Mouse (Mus musculus) heart, embryonic 13.5 days (tissue): ENCODE data around the gene Dpp6. TPM values are rescaled to one million over a fixed set of nuclear protein-coding genes. Genes with fewer than 3 reads are reported as not detected.

ENCODE experiments used
- ATAC-seq: fragments of 200-750 bp; cut with Nextera tagmentation; 2 replicates; pipeline ENCODE4 v1.8.0; 2017; ENCODE audit warnings: moderate TSS enrichment; ENCODE audit not compliant: insufficient number of reproducible peaks, low FRiP score, low TSS enrichment; ENCODE audit errors: extremely low read depth
- H3K27ac ChIP-seq: fragments of 300-500 bp; sonication (generic); replicated peaks from 2 replicates; pipeline ENCODE4 v1.5.1; 2015; ENCODE audit warnings: moderate library complexity, mild to moderate bottlenecking, inconsistent platforms
- H3K27me3 ChIP-seq: fragments of 300-500 bp; sonication (generic); replicated peaks from 2 replicates; pipeline ENCODE4 v1.6.1; 2015; ENCODE audit warnings: mild to moderate bottlenecking, inconsistent platforms
- H3K36me3 ChIP-seq: fragments of 300-500 bp; sonication (generic); 2 replicates; pipeline ENCODE4 v1.6.1; 2015; ENCODE audit warnings: mild to moderate bottlenecking, inconsistent platforms
- H3K4me1 ChIP-seq: fragments of 300-500 bp; sonication (generic); 2 replicates; pipeline ENCODE4 v1.6.1; 2015; ENCODE audit warnings: inconsistent platforms
- H3K4me2 ChIP-seq: fragments of 300-500 bp; sonication (generic); 2 replicates; pipeline ENCODE4 v1.6.1; 2015; ENCODE audit warnings: inconsistent platforms, mild to moderate bottlenecking, moderate library complexity
- H3K4me3 ChIP-seq: fragments of 300-500 bp; sonication (generic); 2 replicates; pipeline ENCODE4 v1.5.1; 2015; ENCODE audit warnings: moderate library complexity, mild to moderate bottlenecking, inconsistent platforms
- H3K9ac ChIP-seq: fragments of 300-500 bp; sonication (generic); 2 replicates; pipeline ENCODE4 v1.6.1; 2015; ENCODE audit warnings: inconsistent platforms, mild to moderate bottlenecking, moderate library complexity
- H3K9me3 ChIP-seq: fragments of 300-500 bp; sonication (generic); 2 replicates; pipeline ENCODE4 v1.6.1; 2016; ENCODE audit warnings: inconsistent platforms
- WGBS: fragments of 180-500 bp; shearing (Covaris S2); methylation state at CpG from one replicate; pipeline ENCODE4 v1.1.7; 2015; ENCODE audit warnings: mixed read lengths; 5-methylcytosine and 5-hydroxymethylcytosine counted together
- polyA plus RNA-seq: library from polyadenylated mRNA; unstranded; fragments of >200 nt; fragmentation: Nextera tagmentation; extraction: Ambion mirVana; gene quantifications from 2 replicates; pipeline ENCODE4 v1.2.1, GENCODE M21; 2015

Gene Dpp6
- polyA plus RNA-seq, 1 experiment from 2014 or later = 0.52 TPM

DNA sequence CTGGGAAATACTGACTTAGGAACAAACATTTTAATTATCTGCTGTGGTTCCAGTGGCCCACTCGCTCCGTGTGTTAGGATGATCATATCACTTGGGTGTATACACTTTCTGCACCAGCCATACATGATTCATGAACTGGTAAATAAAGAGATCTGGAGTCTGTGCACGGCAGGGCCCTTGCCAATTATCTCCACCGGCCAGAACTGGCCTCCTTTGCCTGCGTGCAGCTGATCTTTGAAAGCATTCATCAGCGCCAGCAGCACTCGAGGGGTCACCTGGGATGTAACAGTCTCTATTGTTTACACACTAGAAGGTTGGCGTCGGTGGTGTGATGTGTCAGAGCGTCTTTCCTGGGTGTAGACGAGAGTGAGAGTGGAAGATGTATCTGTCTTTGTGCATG lies 868.2 kb downstream of the Dpp6 start:
- 60% methylated on average over 11 of the region's 11 CpGs for whole genome bisulfite sequencing

DNA sequence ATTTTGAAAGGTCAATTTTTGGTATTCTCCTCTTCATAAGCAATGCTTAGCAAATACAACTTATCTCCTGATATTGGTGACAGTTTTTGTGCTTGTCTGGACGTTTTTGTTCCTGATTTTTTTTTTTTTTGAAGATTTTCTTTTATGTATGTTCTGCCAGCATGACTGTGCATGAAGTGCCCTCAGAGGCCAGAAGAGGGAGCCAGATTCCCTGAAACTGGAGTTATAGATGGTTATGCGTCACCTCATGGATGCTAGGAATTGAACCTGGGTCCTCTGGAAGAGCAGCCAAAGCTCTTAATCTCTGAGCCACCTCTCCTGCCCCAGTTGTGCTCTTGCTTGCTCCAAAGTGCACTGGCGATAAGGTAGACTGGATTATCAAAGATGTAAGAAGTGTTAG lies 868.9 kb downstream of the Dpp6 start:
- no peak for ATAC-seq
- H3K27ac ChIP-seq = no peak overlapping the region

More for the DNA sequence above, 868.2 kb downstream of the Dpp6 start:
- no peak overlapping the region for H3K27ac ChIP-seq
- no peaks in the 10 kb centered on the region for H3K36me3 ChIP-seq
- no peak overlapping the region for H3K4me3 ChIP-seq
- no peak overlapping the region for H3K4me2 ChIP-seq
- no peak for ATAC-seq
- H3K4me1 ChIP-seq = no peaks in the 10 kb centered on the region
- H3K9me3 ChIP-seq = no peaks in the 10 kb centered on the region
- no peak overlapping the region for H3K9ac ChIP-seq
- no peaks in the 10 kb centered on the region for H3K27me3 ChIP-seq

DNA sequence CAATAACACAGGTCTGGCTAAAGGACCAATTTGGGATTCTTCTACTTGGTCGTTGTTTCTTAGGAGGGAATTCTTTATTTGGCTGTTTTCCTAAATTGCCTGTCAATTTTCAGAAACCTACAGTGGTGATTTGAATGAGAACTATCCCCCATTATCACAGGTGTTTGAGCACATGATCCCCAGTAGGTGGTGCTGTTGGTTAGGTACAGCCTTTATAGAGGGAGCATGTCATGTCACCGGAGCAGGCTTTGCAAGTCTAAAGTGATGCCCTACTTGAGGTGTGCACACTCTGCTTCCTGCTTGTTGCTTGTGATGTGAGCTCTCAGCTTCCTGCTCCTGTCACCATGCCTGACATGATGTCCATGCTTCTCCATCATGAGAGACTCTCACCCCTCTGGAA lies 870.3 kb downstream of the Dpp6 start:
- Histone ChIP-seq H3K4me1 (no peaks in the 10 kb centered on the region), H3K9ac (no peak overlapping the region), H3K9me3 (no peaks in the 10 kb centered on the region), H3K4me2 (no peak overlapping the region), H3K4me3 (no peak overlapping the region), H3K27me3 (no peaks in the 10 kb centered on the region), H3K36me3 (no peaks in the 10 kb centered on the region), H3K27ac (no peak overlapping the region)
- WGBS = 76% methylated on average over 2 of the region's 2 CpGs
- no peak for ATAC-seq

More for the DNA sequence above, 868.9 kb downstream of the Dpp6 start:
- H3K27me3 ChIP-seq = no peaks in the 10 kb centered on the region
- H3K9ac ChIP-seq = no peak overlapping the region
- no peaks in the 10 kb centered on the region for H3K9me3 ChIP-seq
- 61% methylated on average over 3 of the region's 3 CpGs for WGBS
- no peak overlapping the region for H3K4me3 ChIP-seq
- no peak overlapping the region for H3K4me2 ChIP-seq
- H3K4me1 ChIP-seq = no peaks in the 10 kb centered on the region
- no peaks in the 10 kb centered on the region for H3K36me3 ChIP-seq

DNA sequence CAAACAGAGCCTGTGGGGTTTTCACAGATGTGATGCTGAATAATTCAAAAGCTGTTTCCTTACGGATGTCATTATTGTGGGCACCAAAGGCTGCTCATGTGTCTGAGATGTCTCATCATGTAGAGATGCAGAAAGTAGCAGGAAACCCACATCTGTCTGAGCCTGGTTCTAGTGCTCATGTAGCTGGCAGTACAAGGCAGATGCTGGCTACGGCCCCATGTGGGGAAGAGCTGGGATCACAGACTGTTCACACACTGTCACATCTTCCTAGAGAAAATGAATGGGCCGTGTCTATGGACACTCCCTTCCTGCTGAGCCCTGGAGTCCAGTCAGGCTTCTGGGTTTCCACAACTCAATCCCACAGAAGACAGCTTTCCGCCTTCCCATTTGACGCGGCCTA lies 885.5 kb downstream of the Dpp6 start:
- Histone ChIP-seq H3K36me3 (no peaks in the 10 kb centered on the region), H3K9me3 (no peaks in the 10 kb centered on the region), H3K9ac (no peak overlapping the region), H3K27me3 (no peaks in the 10 kb centered on the region), H3K4me1 (peaks cover 14% of the 10 kb centered on the region), H3K4me2 (no peak overlapping the region), H3K4me3 (no peak overlapping the region), H3K27ac (no peak overlapping the region)
- no peak for ATAC-seq
- 81% methylated on average over 6 of the region's 6 CpGs for WGBS

DNA sequence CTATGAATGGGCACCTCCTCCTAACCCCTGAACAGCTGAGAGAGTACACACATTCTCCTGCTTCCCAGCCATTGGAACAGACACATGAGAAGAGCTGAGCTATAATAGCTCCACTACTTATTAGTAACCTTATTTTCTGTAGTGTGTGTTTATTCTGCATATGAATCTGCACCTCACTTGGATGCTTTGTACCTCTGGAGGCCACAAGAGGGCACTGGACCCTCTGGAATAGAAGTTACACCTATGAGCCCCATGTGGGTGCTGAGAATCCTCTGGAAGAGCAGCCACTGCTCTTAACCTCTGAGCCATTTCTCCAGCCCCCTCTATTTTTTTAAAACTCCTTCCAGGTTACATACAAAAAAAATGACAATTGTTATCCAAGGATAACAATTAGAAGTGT lies 888.0 kb downstream of the Dpp6 start:
- H3K27me3 ChIP-seq = no peaks in the 10 kb centered on the region; the same call in 1 of the 2 replicates
- ATAC-seq = no peak
- H3K27ac ChIP-seq = no peak overlapping the region
- H3K36me3 ChIP-seq = no peaks in the 10 kb centered on the region
- no peak overlapping the region for H3K4me3 ChIP-seq
- peaks cover 30% of the 10 kb centered on the region for H3K4me1 ChIP-seq
- no peak overlapping the region for H3K4me2 ChIP-seq
- no peak overlapping the region for H3K9ac ChIP-seq
- no peaks in the 10 kb centered on the region for H3K9me3 ChIP-seq

DNA sequence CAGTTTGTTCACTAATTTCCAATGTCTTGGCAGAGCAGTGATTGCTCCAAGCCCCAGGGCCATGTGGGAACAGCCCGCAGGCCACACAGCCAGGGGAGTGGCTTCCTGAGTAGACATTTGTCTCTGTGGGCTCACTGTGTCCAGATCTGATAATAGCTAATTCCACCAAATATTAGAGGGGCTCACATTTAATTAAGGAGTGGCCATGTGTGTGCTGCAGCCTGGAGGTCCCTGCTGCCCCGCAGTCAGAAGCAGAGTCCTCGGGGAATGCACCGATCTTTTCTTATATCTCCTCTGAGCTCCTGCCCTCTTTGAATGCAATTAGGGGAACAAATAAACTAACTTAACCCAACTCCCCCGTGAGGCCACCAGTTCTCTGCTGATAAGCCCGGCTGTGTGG lies 889.5 kb downstream of the Dpp6 start:
- H3K4me1 ChIP-seq = peaks cover 30% of the 10 kb centered on the region
- no peak overlapping the region for H3K4me2 ChIP-seq
- no peaks in the 10 kb centered on the region; the same call in 1 of the 2 replicates for H3K27me3 ChIP-seq
- H3K9ac ChIP-seq = no peak overlapping the region
- no peak for ATAC-seq
- no peaks in the 10 kb centered on the region for H3K36me3 ChIP-seq
- WGBS = 61% methylated on average over 6 of the region's 6 CpGs
- no peak overlapping the region for H3K27ac ChIP-seq
- H3K9me3 ChIP-seq = no peaks in the 10 kb centered on the region
- H3K4me3 ChIP-seq = no peak overlapping the region

DNA sequence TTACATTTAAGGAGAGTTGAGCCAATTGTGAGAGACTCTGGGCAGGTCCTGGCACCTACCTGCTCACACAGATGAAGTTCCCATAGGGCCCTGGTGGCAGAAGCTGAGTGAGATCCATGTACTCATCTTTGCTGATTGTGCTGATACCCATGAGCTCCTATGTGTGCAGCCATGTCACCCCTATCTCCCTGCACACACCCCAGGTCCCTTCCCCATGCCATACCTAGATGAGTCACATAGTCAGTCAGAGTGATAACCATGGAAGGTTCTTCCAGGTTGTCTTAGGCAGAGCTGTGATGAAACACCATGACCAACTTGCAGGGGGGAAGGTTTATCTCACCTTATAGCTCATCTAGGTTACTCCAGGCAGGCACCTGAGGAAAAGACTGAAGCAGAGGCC lies 890.3 kb downstream of the Dpp6 start:
- no peaks in the 10 kb centered on the region for H3K9me3 ChIP-seq
- ATAC-seq = peak; percentile 61
- H3K36me3 ChIP-seq = no peaks in the 10 kb centered on the region
- H3K27me3 ChIP-seq = no peaks in the 10 kb centered on the region; the same call in 1 of the 2 replicates
- H3K4me1 ChIP-seq = peaks cover 30% of the 10 kb centered on the region
- no peak overlapping the region for H3K9ac ChIP-seq
- no peak overlapping the region for H3K4me2 ChIP-seq
- H3K27ac ChIP-seq = no peak overlapping the region
- H3K4me3 ChIP-seq = no peak overlapping the region

DNA sequence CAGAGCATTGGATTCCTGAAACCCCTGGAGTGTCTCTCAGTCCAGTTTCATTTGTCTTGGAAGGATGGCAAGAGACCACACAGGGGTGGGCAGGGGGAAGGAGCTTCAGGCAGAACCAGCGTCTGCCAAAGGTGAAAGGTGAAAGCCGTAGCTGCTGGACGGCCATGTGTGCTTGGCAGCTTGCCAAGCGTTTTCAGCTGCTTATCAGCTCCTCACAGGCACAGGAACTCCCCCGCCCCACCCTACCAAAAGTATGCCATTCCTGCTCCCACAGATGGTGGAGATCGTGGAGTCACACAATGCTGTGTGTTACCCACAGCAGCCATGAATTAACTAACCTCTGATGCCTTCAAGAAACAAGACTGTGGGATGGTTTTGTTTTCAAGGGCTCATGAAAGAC lies 891.2 kb downstream of the Dpp6 start:
- no peak overlapping the region for H3K4me3 ChIP-seq
- peak overlapping the region; percentile 12 for H3K4me2 ChIP-seq
- H3K9ac ChIP-seq = no peak overlapping the region
- peaks cover 30% of the 10 kb centered on the region for H3K4me1 ChIP-seq
- H3K9me3 ChIP-seq = no peaks in the 10 kb centered on the region
- no peaks in the 10 kb centered on the region; the same call in 1 of the 2 replicates for H3K27me3 ChIP-seq
- no peaks in the 10 kb centered on the region for H3K36me3 ChIP-seq
- peak overlapping the region; percentile 33; the same call in 1 of the 2 replicates for H3K27ac ChIP-seq
- WGBS = 2% methylated on average over 6 of the region's 6 CpGs
- ATAC-seq = peak; percentile 71

DNA sequence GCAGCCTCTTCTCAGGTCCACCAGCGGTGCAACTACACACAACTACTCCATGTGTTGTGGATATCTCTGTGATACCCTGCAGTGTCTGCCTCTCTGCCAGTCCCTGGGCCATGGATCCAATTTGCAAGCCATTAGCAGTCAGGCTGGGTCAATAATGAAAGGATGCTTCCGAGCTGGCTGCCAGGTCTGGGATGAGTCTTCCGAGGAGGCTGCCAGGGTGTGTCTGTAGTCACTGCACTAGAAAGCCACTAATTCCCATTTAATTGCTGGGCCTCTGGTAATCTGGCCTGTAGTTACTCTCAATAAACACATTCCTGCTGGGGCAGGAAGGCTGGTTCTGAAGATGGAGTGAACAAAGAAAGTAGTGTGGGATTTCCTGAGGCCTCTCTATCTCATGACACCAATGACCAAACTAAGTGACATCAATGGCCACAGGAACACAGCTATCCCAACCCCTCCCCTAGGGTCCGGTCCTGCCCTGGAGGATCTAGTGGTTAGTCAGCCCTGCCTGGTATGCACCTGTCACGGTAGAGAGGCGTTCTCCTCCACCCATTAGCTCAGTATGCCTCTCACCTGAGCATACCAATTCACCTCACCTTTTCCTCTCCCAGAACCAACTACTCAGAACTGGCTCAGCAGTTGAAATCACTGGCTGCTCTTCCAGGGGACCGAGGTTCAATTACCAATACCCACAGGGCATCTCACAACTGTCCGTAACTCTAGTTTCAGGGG lies 894.6 kb downstream of the Dpp6 start:
- Histone ChIP-seq H3K4me1 (peaks cover 23% of the 10 kb centered on the region), H3K36me3 (no peaks in the 10 kb centered on the region), H3K27ac (no peak overlapping the region), H3K4me3 (no peak overlapping the region), H3K27me3 (no peaks in the 10 kb centered on the region; the same call in 1 of the 2 replicates), H3K9ac (no peak overlapping the region), H3K4me2 (no peak overlapping the region), H3K9me3 (no peaks in the 10 kb centered on the region)
- 60% methylated on average over 8 of the region's 8 CpGs for WGBS
- ATAC-seq = no peak

DNA sequence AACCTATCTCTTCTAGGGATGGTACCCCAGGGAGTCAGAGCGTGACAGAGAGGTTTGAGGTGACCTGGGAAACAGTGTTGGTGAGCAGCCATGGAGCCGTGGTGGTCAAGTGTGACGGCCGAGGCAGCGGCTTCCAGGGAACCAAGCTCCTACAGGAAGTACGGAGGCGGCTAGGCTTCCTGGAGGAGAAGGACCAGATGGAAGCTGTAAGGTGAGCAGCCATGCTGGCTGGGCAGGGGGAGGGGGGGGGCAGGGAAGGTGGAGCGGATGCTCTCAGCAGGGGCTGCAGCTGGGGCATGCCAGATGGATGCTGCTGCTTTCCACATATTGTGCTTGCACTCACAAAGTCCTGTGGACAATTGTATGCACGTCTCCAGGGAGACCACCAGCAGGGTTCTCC lies 897.4 kb downstream of the Dpp6 start:
- Histone ChIP-seq H3K27ac (no peak overlapping the region), H3K9me3 (no peaks in the 10 kb centered on the region), H3K4me3 (no peak overlapping the region), H3K9ac (no peak overlapping the region), H3K4me2 (no peak overlapping the region), H3K4me1 (no peaks in the 10 kb centered on the region), H3K27me3 (no peaks in the 10 kb centered on the region; the same call in 1 of the 2 replicates), H3K36me3 (no peaks in the 10 kb centered on the region)
- 65% methylated on average over 9 of the region's 9 CpGs for WGBS
- no peak for ATAC-seq

DNA sequence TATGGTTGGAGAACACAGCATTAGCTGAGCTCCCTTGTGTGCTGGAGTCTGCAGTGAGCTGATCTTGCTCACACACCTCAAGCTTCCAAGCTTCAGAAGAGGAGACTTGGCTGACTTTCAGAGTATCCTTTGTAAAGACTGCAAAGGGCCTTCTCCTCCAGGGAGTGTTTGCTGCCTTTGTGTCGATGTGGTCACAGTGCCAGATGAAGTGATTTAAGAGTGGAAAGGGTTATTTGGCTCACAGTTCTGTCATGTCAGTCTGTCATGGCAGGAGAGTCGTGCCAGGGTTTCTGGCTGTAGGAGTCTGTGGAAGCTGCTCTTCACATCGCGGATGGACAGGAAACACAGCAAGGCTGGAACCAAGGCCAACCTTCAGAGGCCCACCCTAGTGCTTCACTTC lies 899.0 kb downstream of the Dpp6 start:
- H3K4me1 ChIP-seq = no peaks in the 10 kb centered on the region
- WGBS = 81% methylated on average over 4 of the region's 4 CpGs
- H3K36me3 ChIP-seq = no peaks in the 10 kb centered on the region
- no peaks in the 10 kb centered on the region for H3K27me3 ChIP-seq
- no peak overlapping the region for H3K27ac ChIP-seq
- no peak overlapping the region for H3K4me2 ChIP-seq
- no peak for ATAC-seq
- no peak overlapping the region for H3K9ac ChIP-seq
- H3K9me3 ChIP-seq = no peaks in the 10 kb centered on the region
- H3K4me3 ChIP-seq = no peak overlapping the region

DNA sequence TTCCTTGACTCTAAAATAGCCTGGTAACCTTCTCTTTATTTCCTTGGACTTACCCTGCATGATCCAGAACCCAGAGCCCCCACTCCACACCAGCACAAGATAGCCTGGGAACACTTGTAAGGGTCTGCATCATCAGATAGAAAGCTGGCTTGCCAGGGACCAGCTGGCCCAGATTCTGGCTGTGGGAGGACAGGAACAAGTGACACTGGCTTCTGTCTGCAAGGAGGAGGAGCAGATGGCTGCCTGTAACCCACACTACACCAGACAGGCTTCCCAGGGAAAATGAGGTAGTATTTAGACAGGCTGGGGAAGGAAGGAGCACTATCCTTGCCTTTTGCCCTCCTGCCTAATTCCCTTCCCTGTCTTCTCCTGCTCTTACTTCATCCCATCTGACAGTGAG lies 900.3 kb downstream of the Dpp6 start:
- Histone ChIP-seq H3K9me3 (no peaks in the 10 kb centered on the region), H3K4me2 (no peak overlapping the region), H3K9ac (no peak overlapping the region), H3K4me1 (no peaks in the 10 kb centered on the region), H3K4me3 (no peak overlapping the region), H3K27me3 (no peaks in the 10 kb centered on the region), H3K27ac (no peak overlapping the region), H3K36me3 (no peaks in the 10 kb centered on the region)
- no peak for ATAC-seq
